28 mouse cellular contexts compared by ENCODE assay signal in genomic region chr5:73574616-73575015, GRCm38 (mm10). TPM values are rescaled to one million over a fixed set of nuclear protein-coding genes. Genes with fewer than 3 reads are reported as not detected.
DNase-seq lines count a peak whose midpoint lies in the region; ATAC-seq and TF ChIP-seq lines count a peak whose summit lies in the region.
"Had no signal": no experiment of that assay in that cellular context is flagged by ENCODE, and none has a peak within 500 bp of the region (broad histone marks: within the 10 kb centered on the region; RNA-seq: fewer than 3 reads in every experiment).

No protein-coding gene starts in this region.

- no peaks in the 10 kb centered on the region for H3K9me3 ChIP-seq in midbrain, embryonic 11.5 days (ENCODE audit: control insufficient read depth, low read length)
- no peaks in the 10 kb centered on the region for H3K9me3 ChIP-seq in midbrain, embryonic 10.5 days (replicated peaks)
- H3K9me3 ChIP-seq: embryonic facial prominence, embryonic 13.5 days; forebrain, embryonic 10.5 days; forebrain, embryonic 15.5 days; hindbrain, embryonic 15.5 days; intestine, embryonic 15.5 days; limb, embryonic 10.5 days; limb, embryonic 15.5 days; liver, embryonic 13.5 days; neural tube, embryonic 12.5 days had no signal

- no peak overlapping the region for H3K4me2 ChIP-seq in midbrain, embryonic 11.5 days
- H3K4me2 ChIP-seq: embryonic facial prominence, embryonic 13.5 days; forebrain, embryonic 15.5 days; hindbrain, embryonic 15.5 days; intestine, embryonic 15.5 days; limb, embryonic 15.5 days; liver, embryonic 13.5 days; neural tube, embryonic 12.5 days had no signal

- DNase-seq in gastrocnemius, adult 18-20 months (ENCODE audit: low spot score): peak; percentile 63
- no peak for DNase-seq in gastrocnemius, postnatal 10 days
- peak; percentile 56 for DNase-seq in midbrain, embryonic 11.5 days (ENCODE audit: low spot score, missing footprints)
- no peak for DNase-seq in midbrain, embryonic 10.5 days (ENCODE audit: low spot score)
- peak; percentile 54 for DNase-seq in gastrocnemius, adult 2 months
- peak; percentile 67 for DNase-seq in skeletal muscle tissue, adult 2 months (ENCODE audit: low read depth, low spot score)
- DNase-seq in thymus, postnatal 4 days: no peak
- DNase-seq: B cell, adult 2 months; cerebellum, adult 11 months; cerebellum, adult 9-10 months; heart, postnatal 4 days; kidney, postnatal 4 days; liver, embryonic 13.5 days; right cerebral cortex, adult 18-20 months; thymus, adult 2 months; thymus, postnatal 36 days had no signal

- H3K4me3 ChIP-seq in midbrain, embryonic 11.5 days (ENCODE audit: low read depth, low read length): no peak overlapping the region
- no peak overlapping the region for H3K4me3 ChIP-seq in midbrain, embryonic 10.5 days
- no peak overlapping the region for H3K4me3 ChIP-seq in gastrocnemius, adult 2 months
- H3K4me3 ChIP-seq: embryonic facial prominence, embryonic 13.5 days; forebrain, embryonic 10.5 days; forebrain, embryonic 15.5 days; hindbrain, embryonic 15.5 days; intestine, embryonic 15.5 days; limb, embryonic 10.5 days; limb, embryonic 15.5 days; liver, embryonic 13.5 days; megakaryocyte, embryonic 14.5 days; neural tube, embryonic 12.5 days had no signal

- no peaks in the 10 kb centered on the region for H3K36me3 ChIP-seq in midbrain, embryonic 11.5 days (ENCODE audit: control insufficient read depth, insufficient read depth, low read length)
- no peaks in the 10 kb centered on the region for H3K36me3 ChIP-seq in midbrain, embryonic 10.5 days
- H3K36me3 ChIP-seq: embryonic facial prominence, embryonic 13.5 days; forebrain, embryonic 10.5 days; forebrain, embryonic 15.5 days; hindbrain, embryonic 15.5 days; intestine, embryonic 15.5 days; limb, embryonic 10.5 days; limb, embryonic 15.5 days; liver, embryonic 13.5 days; neural tube, embryonic 12.5 days had no signal

- no peak for TF ChIP-seq CTCF in gastrocnemius, adult 2 months (IDR thresholded peaks at IDR 0.05)

- ATAC-seq in midbrain, embryonic 11.5 days (ENCODE audit: low FRiP score): no peak
- ATAC-seq: forebrain, embryonic 15.5 days; intestine, embryonic 15.5 days had no signal

- H3K27ac ChIP-seq in midbrain, embryonic 11.5 days (ENCODE audit: low read depth, low read length): no peak overlapping the region
- H3K27ac ChIP-seq in midbrain, embryonic 10.5 days (replicated peaks): no peak overlapping the region
- H3K27ac ChIP-seq in gastrocnemius, adult 2 months: peak overlapping the region; percentile 74; the same call in 1 of the 2 replicates
- H3K27ac ChIP-seq: embryonic facial prominence, embryonic 13.5 days; forebrain, embryonic 10.5 days; forebrain, embryonic 15.5 days; hindbrain, embryonic 15.5 days; intestine, embryonic 15.5 days; kidney, postnatal 0 days; limb, embryonic 10.5 days; limb, embryonic 15.5 days; liver, embryonic 13.5 days; neural tube, embryonic 12.5 days had no signal

- intact Hi-C loops in gastrocnemius, adult 2 months (cut with DNase I): no loop called here

- H3K4me1 ChIP-seq in midbrain, embryonic 11.5 days (ENCODE audit: control insufficient read depth, insufficient read depth, low read length): no peaks in the 10 kb centered on the region; the same call in 1 of the 2 replicates
- H3K4me1 ChIP-seq in midbrain, embryonic 10.5 days: peaks cover 18% of the 10 kb centered on the region
- H3K4me1 ChIP-seq: intestine, embryonic 15.5 days; liver, embryonic 13.5 days; megakaryocyte, embryonic 14.5 days; neural tube, embryonic 12.5 days had no signal

- no peaks in the 10 kb centered on the region for H3K27me3 ChIP-seq in midbrain, embryonic 11.5 days (ENCODE audit: control insufficient read depth, insufficient read depth, low read length)
- no peaks in the 10 kb centered on the region for H3K27me3 ChIP-seq in midbrain, embryonic 10.5 days (ENCODE audit: low read depth, poor library complexity, severe bottlenecking)
- H3K27me3 ChIP-seq: embryonic facial prominence, embryonic 13.5 days; forebrain, embryonic 15.5 days; hindbrain, embryonic 15.5 days; intestine, embryonic 15.5 days; limb, embryonic 15.5 days; liver, embryonic 13.5 days; neural tube, embryonic 12.5 days had no signal

- no peak overlapping the region for H3K9ac ChIP-seq in midbrain, embryonic 11.5 days (ENCODE audit: low read length)
- H3K9ac ChIP-seq: embryonic facial prominence, embryonic 13.5 days; forebrain, embryonic 15.5 days; hindbrain, embryonic 15.5 days; intestine, embryonic 15.5 days; limb, embryonic 15.5 days; liver, embryonic 13.5 days; neural tube, embryonic 12.5 days had no signal

- WGBS in midbrain, embryonic 11.5 days: 87% methylated on average over 4 of the region's 4 CpGs
- WGBS in midbrain, embryonic 10.5 days: 91% methylated on average over 4 of the region's 4 CpGs

RNA-seq across cellular contexts. Expression of gene Lrrc66, which starts 57.7 kb away (rescaled TPM):
- total RNA-seq in gastrocnemius, adult 18-20 months (2021): not detected
- total RNA-seq in gastrocnemius, postnatal 10 days (2021): not detected
- 0.04 TPM in 1 of 2 replicates, not detected in the other for polyA plus RNA-seq in midbrain, embryonic 11.5 days (2014; fragmentation: Nextera tagmentation; extraction: Ambion mirVana)
- polyA plus RNA-seq in midbrain, embryonic 10.5 days (2016; fragmentation: Nextera tagmentation; extraction: Ambion mirVana): 0.06 and 0.07 TPM in 2 replicates
- total RNA-seq in gastrocnemius, adult 2 months (2021): not detected
- total RNA-seq: left cerebral cortex, postnatal 10 days had no signal
- polyA plus RNA-seq: embryonic facial prominence, embryonic 13.5 days; forebrain, embryonic 10.5 days; forebrain, embryonic 15.5 days; hindbrain, embryonic 15.5 days; midbrain, embryonic 14.5 days; neural tube, embryonic 12.5 days had no signal

Comparison
In these comparisons a context has a peak if more than half of its experiments do, and no peak if none do; other contexts are left out.
1. DNase-seq: peak in gastrocnemius, adult 18-20 months (single experiment), midbrain, embryonic 11.5 days (single experiment), gastrocnemius, adult 2 months (single experiment) and skeletal muscle tissue, adult 2 months (single experiment); none in gastrocnemius, postnatal 10 days (single experiment), midbrain, embryonic 10.5 days (single experiment) and thymus, postnatal 4 days (single experiment).